Mouse (Mus musculus): ENCODE results near the gene Gm42417. TPM values are rescaled to one million over a fixed set of nuclear protein-coding genes. Genes with fewer than 3 reads are reported as not detected.
A peak's percentile ranks its signal among the peaks of the same experiment; 100 is the strongest.

The Gm42417 gene
- polyA plus RNA-seq, 1 experiment from 2014 or later, result not detected

DNA sequence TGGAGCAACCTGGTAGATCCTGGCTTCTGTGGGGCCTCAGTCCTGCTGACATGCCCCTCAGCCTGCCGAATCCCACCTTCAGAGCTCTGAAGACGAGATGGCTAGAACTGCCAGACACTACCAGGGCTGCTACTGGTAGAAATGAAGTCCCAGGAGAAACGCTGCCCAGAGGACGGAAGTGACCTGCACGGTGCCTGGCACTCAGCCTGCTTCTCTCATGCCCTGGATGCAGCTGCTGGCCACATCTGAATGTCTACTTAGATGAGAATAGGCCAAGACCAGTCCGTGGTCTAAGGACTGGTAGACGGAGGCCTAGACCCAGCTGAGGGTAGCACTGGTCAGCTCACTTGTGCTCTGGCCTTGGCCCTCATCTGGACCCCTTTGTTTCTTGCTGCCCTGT, 8.3 kb downstream of the Gm42417 start:
- Histone ChIP-seq H3K9me3 (replicated peaks) (no peaks in the 10 kb centered on the region), H3K4me3 (no peak overlapping the region), H3K4me1 (replicated peaks) (peaks cover 72% of the 10 kb centered on the region), H3K27ac (peak overlapping the region; percentile 61), H3K36me3 (no peaks in the 10 kb centered on the region), H3K27me3 (no peaks in the 10 kb centered on the region), H3K4me2 (no peak overlapping the region), H3K9ac (no peak overlapping the region)
- WGBS, result 84% methylated on average over 7 of the region's 7 CpGs
- ATAC-seq (replicated peaks; ENCODE audit: insufficient number of reproducible peaks, insufficient read depth, low FRiP score, low read depth), result no peak

DNA sequence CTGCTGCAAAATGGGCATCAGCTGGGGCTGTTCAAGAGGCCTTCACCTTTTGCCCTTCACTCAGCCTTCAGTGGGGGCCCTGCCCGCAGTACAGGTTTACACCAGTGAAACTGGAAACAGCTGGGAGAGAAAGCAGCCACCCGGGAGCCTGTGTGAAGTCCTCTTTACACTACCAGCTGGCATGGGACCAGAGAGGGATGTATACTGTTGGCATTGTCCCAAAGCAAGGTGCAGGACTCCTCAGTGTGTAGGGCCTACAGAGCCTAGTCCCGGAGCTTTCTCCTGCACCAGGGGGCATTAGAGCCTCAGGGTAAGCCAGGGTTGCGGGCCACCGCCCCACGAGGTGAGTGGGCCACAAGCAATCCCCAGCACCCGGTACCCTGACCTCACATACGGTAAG, 8.7 kb downstream of the Gm42417 start:
- no peaks in the 10 kb centered on the region for H3K9me3 ChIP-seq (replicated peaks)
- H3K27me3 ChIP-seq, result no peaks in the 10 kb centered on the region
- 66% methylated on average over 8 of the region's 8 CpGs for WGBS
- H3K4me3 ChIP-seq, result no peak overlapping the region
- no peak overlapping the region for H3K4me2 ChIP-seq
- peaks cover 4% of the 10 kb centered on the region for H3K36me3 ChIP-seq
- peak overlapping the region; percentile 61 for H3K27ac ChIP-seq
- H3K9ac ChIP-seq, result no peak overlapping the region
- ATAC-seq (replicated peaks; ENCODE audit: insufficient number of reproducible peaks, insufficient read depth, low FRiP score, low read depth), result no peak
- peaks cover 68% of the 10 kb centered on the region for H3K4me1 ChIP-seq (replicated peaks)

DNA sequence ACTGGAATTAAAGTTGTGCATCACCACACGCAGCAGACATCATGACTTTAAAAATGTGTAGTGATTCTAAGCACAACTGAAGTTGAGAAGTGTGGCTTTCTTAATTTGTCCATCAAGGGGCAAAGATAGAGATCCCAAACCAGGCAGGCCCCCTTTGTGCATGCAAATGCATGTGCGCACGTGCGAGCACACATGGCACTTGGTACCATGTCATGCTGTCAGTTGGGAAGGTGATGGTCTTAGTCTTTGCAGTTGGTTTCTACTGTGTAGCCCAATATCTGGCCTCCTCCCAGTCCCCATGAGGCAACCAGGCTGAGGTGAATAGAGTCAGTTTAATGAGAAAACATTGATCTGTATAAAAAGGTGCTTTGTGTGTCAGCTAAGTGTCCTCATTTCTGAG, 9.4 kb downstream of the Gm42417 start:
- H3K4me1 ChIP-seq (replicated peaks), result peaks cover 61% of the 10 kb centered on the region
- no peak for ATAC-seq (replicated peaks; ENCODE audit: insufficient number of reproducible peaks, insufficient read depth, low FRiP score, low read depth)

DNA sequence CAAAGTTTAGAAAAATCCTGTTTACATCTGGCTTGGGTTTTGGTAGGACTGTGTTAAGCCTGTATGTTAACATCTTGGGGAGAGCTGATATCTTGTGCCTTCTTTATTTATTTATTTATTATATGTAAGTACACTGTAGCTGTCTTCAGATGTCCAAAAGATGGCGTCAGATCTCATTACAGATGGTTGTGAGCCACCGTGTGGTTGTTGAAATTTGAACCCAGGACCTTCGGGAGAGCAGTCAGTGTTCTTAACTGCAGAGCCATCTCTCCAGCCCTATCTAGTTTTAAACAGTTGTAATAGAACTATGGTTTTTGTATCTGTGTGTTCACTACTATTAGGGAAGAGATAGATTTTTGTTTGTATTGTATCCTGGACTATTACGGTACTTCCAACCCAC, 10.0 kb downstream of the Gm42417 start:
- peaks cover 58% of the 10 kb centered on the region for H3K4me1 ChIP-seq (replicated peaks)
- no peak overlapping the region for H3K9ac ChIP-seq
- 84% methylated on average over 4 of the region's 4 CpGs for WGBS
- peaks cover 16% of the 10 kb centered on the region for H3K36me3 ChIP-seq
- H3K4me2 ChIP-seq, result no peak overlapping the region
- H3K27me3 ChIP-seq, result no peaks in the 10 kb centered on the region
- no peak for ATAC-seq (replicated peaks; ENCODE audit: insufficient number of reproducible peaks, insufficient read depth, low FRiP score, low read depth)
- no peak overlapping the region for H3K4me3 ChIP-seq
- no peak overlapping the region for H3K27ac ChIP-seq
- no peaks in the 10 kb centered on the region for H3K9me3 ChIP-seq (replicated peaks)

More for the DNA sequence above, 9.4 kb downstream of the Gm42417 start:
- WGBS, result 94% methylated on average over 4 of the region's 4 CpGs
- peaks cover 10% of the 10 kb centered on the region for H3K36me3 ChIP-seq
- H3K9me3 ChIP-seq (replicated peaks), result no peaks in the 10 kb centered on the region
- H3K9ac ChIP-seq, result no peak overlapping the region
- H3K27me3 ChIP-seq, result no peaks in the 10 kb centered on the region
- H3K27ac ChIP-seq, result peak overlapping the region; percentile 61
- no peak overlapping the region for H3K4me3 ChIP-seq
- H3K4me2 ChIP-seq, result no peak overlapping the region

DNA sequence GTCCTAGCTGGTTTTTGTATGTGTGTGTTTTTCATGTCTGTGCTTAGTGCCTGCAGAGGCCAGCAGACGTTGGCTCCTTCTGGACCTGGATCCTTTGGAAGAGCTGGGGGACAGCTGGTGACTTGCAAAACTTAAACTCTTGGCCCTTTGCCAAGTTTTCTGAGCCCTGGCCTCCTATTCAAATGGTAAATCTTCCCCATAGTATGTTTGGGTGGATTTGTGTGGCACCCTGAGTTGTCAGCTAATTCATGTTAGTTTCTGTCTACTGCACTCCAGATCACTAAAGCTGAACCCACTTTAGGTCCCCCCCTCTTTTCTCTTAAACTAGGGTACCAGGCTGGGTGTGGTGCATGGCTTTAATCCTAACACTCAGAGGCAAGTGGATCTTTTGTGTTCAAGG, 10.9 kb downstream of the Gm42417 start:
- no peak for ATAC-seq (replicated peaks; ENCODE audit: insufficient number of reproducible peaks, insufficient read depth, low FRiP score, low read depth)

DNA sequence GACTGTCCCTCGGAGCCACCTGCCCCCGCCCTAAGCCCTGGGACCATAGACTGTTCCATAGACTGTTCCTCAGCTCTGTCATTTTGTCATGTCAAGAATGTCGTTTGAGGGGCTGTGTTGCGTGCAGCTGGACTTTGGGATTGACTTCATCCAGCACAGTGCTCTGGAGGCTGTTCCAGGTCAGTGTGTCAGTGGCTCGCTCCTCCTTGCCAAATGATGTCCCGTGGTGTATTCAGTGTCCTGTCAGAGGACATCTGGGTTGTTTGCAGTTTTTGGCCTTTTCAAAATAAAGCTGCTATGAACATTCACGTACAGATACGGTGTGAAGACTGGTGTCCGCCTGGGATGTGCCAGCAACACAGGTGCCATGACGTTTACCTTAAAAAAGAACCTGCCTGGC, 12.3 kb downstream of the Gm42417 start:
- Histone ChIP-seq H3K4me2 (no peak overlapping the region), H3K36me3 (peaks cover 20% of the 10 kb centered on the region), H3K9me3 (replicated peaks) (no peaks in the 10 kb centered on the region), H3K4me3 (no peak overlapping the region), H3K27ac (no peak overlapping the region), H3K4me1 (replicated peaks) (peaks cover 63% of the 10 kb centered on the region), H3K27me3 (no peaks in the 10 kb centered on the region), H3K9ac (no peak overlapping the region)
- no peak for ATAC-seq (replicated peaks; ENCODE audit: insufficient number of reproducible peaks, insufficient read depth, low FRiP score, low read depth)
- WGBS, result 84% methylated on average over 10 of the region's 10 CpGs

More for the DNA sequence above, 10.9 kb downstream of the Gm42417 start:
- H3K36me3 ChIP-seq, result peaks cover 16% of the 10 kb centered on the region
- no peak overlapping the region for H3K4me2 ChIP-seq
- no peak overlapping the region for H3K9ac ChIP-seq
- peaks cover 58% of the 10 kb centered on the region for H3K4me1 ChIP-seq (replicated peaks)
- no peaks in the 10 kb centered on the region for H3K9me3 ChIP-seq (replicated peaks)
- no peaks in the 10 kb centered on the region for H3K27me3 ChIP-seq
- H3K4me3 ChIP-seq, result no peak overlapping the region
- WGBS, result 6% methylated on average over 1 of the region's 1 CpGs
- H3K27ac ChIP-seq, result no peak overlapping the region

DNA sequence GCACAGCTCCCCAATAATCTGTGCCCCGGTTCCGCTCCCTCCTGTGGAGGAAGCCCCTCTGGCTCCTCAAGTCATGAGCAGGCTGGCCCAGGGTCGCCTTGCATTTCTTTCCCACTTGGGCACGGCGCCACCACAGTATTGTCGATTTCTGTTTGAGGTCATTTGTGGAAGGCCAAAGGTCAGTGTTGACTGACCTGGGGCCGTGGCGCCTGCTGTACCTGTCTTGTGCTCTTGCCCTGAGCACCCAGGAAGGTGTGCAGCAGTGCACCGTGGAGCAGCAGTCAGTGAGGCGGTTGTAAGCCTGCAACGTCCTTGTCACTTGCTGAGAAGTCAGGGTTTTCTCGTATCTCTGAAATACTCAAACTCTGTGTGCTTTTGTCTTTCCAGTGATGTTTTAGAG, 13.5 kb downstream of the Gm42417 start:
- H3K4me2 ChIP-seq, result no peak overlapping the region
- no peak overlapping the region for H3K9ac ChIP-seq
- H3K27me3 ChIP-seq, result no peaks in the 10 kb centered on the region
- H3K36me3 ChIP-seq, result peaks cover 31% of the 10 kb centered on the region
- H3K4me1 ChIP-seq (replicated peaks), result peaks cover 55% of the 10 kb centered on the region
- no peaks in the 10 kb centered on the region for H3K9me3 ChIP-seq (replicated peaks)
- 88% methylated on average over 12 of the region's 12 CpGs for WGBS
- no peak overlapping the region for H3K27ac ChIP-seq
- H3K4me3 ChIP-seq, result no peak overlapping the region
- ATAC-seq (replicated peaks; ENCODE audit: insufficient number of reproducible peaks, insufficient read depth, low FRiP score, low read depth), result no peak

DNA sequence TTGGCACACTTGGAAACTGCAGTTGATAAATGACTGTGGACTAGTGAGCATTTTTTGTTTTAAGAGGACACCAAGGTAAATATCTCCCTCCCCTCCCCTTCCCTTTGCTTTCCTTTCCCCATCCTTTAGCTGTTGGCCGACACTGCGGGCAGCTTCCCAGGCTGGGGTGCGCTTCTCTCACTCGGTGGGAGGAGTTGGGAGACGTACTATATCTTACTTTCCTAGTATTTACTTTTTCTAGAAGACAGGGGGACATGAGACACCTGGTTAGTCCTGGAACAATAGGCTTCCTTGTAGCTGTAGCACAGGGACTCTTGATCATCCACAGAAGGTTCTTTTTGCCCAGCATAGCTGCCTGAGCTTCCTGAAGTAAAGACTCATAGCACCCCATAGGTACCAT, 15.2 kb downstream of the Gm42417 start:
- no peaks in the 10 kb centered on the region for H3K9me3 ChIP-seq (replicated peaks)
- H3K27ac ChIP-seq, result peak overlapping the region; percentile 77
- no peak for ATAC-seq (replicated peaks; ENCODE audit: insufficient number of reproducible peaks, insufficient read depth, low FRiP score, low read depth)
- peaks cover 43% of the 10 kb centered on the region for H3K4me1 ChIP-seq (replicated peaks)
- no peak overlapping the region for H3K9ac ChIP-seq
- no peaks in the 10 kb centered on the region for H3K27me3 ChIP-seq
- 70% methylated on average over 5 of the region's 5 CpGs for WGBS
- H3K4me2 ChIP-seq, result no peak overlapping the region
- H3K4me3 ChIP-seq, result no peak overlapping the region
- H3K36me3 ChIP-seq, result peaks cover 47% of the 10 kb centered on the region

DNA sequence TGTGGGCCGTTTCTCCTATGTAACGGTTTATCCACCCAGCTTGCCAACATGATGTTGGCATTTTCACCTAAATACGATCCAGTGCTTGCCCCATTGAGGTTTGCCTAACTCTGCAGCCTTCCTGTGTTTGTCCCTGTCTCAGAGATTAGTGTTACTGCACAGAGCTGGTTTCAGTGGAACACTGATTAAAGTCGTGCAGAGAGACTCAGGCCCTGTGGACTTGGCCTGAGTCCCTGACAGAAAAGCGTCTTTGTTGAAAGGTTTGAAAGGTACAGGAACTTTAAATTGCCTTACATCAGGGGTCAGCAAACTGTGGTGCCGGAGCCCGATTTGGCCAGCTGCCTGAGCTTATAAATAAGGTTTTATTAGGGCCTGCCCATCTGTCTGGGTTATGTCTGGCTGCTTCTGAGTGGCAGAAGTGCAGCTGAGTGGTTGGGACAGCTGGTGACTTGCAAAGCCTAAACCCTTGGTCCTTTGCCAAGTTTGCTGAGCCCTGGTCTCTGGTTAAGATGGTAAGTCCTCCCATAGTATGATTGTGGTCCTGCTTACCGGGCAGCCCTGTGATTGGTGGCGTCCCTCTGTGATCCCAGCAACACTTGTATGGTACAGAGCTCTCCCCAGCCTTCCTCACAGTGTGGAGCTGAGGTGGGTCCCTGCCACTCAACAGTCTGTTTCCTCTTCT, 15.8 kb downstream of the Gm42417 start:
- no peaks in the 10 kb centered on the region for H3K27me3 ChIP-seq
- peak overlapping the region; percentile 77 for H3K27ac ChIP-seq
- H3K4me2 ChIP-seq, result peak overlapping the region; percentile 12; the same call in 1 of the 2 replicates
- peaks cover 42% of the 10 kb centered on the region for H3K4me1 ChIP-seq (replicated peaks)
- H3K4me3 ChIP-seq, result no peak overlapping the region
- H3K9me3 ChIP-seq (replicated peaks), result no peaks in the 10 kb centered on the region
- ATAC-seq (replicated peaks; ENCODE audit: insufficient number of reproducible peaks, insufficient read depth, low FRiP score, low read depth), result peak; percentile 73
- H3K9ac ChIP-seq, result 0 out of 2 replicates have a peak overlapping the region, but pooled peaks have one; percentile 2
- 36% methylated on average over 9 of the region's 9 CpGs for WGBS
- peaks cover 50% of the 10 kb centered on the region for H3K36me3 ChIP-seq

DNA sequence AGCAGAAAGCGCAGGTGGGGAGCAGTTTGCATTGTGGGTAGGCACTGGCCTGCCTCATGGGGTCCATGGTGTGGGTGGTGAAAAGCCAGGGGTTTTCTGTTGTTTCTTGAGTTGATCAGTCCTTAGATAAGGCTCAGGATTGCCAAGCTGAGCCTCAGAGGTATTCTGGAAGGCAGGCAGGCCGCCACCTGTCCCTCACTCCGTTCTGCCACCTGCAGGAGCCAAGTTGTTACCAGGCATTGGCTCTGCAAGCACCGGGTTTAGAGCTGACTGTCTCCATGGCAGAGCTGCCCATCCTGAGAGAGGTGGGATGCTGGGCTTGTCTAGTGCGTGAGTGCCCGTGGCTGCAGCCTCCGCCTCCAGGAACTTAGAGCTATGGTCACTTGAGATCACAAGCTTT, 17.0 kb downstream of the Gm42417 start:
- peaks cover 42% of the 10 kb centered on the region for H3K4me1 ChIP-seq (replicated peaks)
- H3K36me3 ChIP-seq, result peaks cover 57% of the 10 kb centered on the region
- ATAC-seq (replicated peaks; ENCODE audit: insufficient number of reproducible peaks, insufficient read depth, low FRiP score, low read depth), result no peak
- H3K27ac ChIP-seq, result peak overlapping the region; percentile 77
- H3K4me3 ChIP-seq, result no peak overlapping the region
- no peaks in the 10 kb centered on the region for H3K9me3 ChIP-seq (replicated peaks)
- H3K9ac ChIP-seq, result no peak overlapping the region
- H3K27me3 ChIP-seq, result no peaks in the 10 kb centered on the region
- 92% methylated on average over 7 of the region's 7 CpGs for WGBS
- no peak overlapping the region for H3K4me2 ChIP-seq

DNA sequence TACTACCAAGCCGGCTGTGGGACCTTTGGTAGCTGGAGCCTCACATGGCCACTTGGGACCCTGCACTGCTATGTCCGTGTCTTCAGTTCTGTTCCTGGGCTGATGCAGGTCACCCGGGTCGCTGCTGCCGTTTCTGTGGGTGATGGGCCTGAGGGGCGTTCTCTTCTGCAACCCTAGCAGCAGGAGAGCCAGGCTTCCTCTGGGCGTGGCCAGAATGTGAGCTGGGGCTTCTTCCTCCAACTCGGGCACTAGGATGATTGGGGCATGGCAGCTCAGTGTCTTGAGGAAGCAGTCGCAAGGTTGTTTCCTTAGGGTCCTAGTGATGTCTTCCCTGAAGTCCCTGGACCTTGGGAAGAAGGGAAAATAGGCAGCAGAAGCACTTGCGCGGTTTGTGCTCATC, 19.6 kb downstream of the Gm42417 start:
- Histone ChIP-seq H3K4me2 (no peak overlapping the region), H3K27me3 (no peaks in the 10 kb centered on the region), H3K36me3 (peaks cover 52% of the 10 kb centered on the region), H3K27ac (no peak overlapping the region), H3K9ac (no peak overlapping the region), H3K9me3 (replicated peaks) (no peaks in the 10 kb centered on the region), H3K4me3 (no peak overlapping the region), H3K4me1 (replicated peaks) (peaks cover 61% of the 10 kb centered on the region)
- WGBS, result 82% methylated on average over 11 of the region's 11 CpGs
- ATAC-seq (replicated peaks; ENCODE audit: insufficient number of reproducible peaks, insufficient read depth, low FRiP score, low read depth), result no peak

DNA sequence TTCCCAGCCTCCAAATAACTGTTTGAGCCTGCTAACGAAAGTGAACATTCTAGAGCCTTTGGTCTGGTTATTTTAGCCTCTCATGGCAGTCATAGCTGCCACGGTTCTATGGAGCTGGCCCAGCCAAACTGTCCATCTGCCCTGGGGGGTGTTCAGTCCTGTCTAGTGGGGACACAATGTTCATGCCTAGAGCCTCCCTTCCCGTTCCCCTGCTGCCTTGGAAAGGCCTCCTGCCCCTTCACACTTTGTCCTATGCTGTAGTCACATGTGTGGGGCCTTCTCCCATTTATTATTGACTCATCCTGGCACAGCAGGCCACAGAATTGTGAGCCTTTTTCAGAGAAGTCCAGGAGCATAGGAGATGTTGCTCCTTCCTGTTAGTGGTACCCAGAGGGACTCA, 21.0 kb downstream of the Gm42417 start:
- no peak for ATAC-seq (replicated peaks; ENCODE audit: insufficient number of reproducible peaks, insufficient read depth, low FRiP score, low read depth)
- Histone ChIP-seq H3K27me3 (no peaks in the 10 kb centered on the region), H3K36me3 (peaks cover 49% of the 10 kb centered on the region), H3K4me2 (no peak overlapping the region), H3K9ac (no peak overlapping the region), H3K9me3 (replicated peaks) (no peaks in the 10 kb centered on the region), H3K4me3 (no peak overlapping the region), H3K27ac (no peak overlapping the region), H3K4me1 (replicated peaks) (peaks cover 62% of the 10 kb centered on the region)
- WGBS, result 70% methylated on average over 3 of the region's 3 CpGs
